Mouse (Mus musculus) forebrain, embryonic 16.5 days (tissue): ENCODE measurements around the gene Fam171b. TPM values are rescaled to one million over a fixed set of nuclear protein-coding genes. Genes with fewer than 3 reads are reported as not detected.

Experiments
- ATAC-seq: fragments of 200-750 bp; cut with Nextera tagmentation; 2 replicates; pipeline ENCODE4 v1.8.0; 2017; ENCODE audit warnings: mild to moderate bottlenecking, moderate library complexity
- H3K27ac ChIP-seq: fragments of 300-500 bp; sonication (generic); 2 replicates; pipeline ENCODE4 v1.5.1; 2014; ENCODE audit warnings: low read length, control low read depth
- H3K27me3 ChIP-seq: fragments of 300-500 bp; sonication (generic); replicated peaks from 2 replicates; pipeline ENCODE4 v1.6.1; 2014; ENCODE audit warnings: low read length; ENCODE audit not compliant: control insufficient read depth, insufficient read depth
- H3K36me3 ChIP-seq: fragments of 300-500 bp; sonication (generic); 2 replicates; pipeline ENCODE4 v1.6.1; 2014; ENCODE audit not compliant: control insufficient read depth, insufficient read depth
- H3K4me1 ChIP-seq: fragments of 300-500 bp; sonication (generic); replicated peaks from 2 replicates; pipeline ENCODE4 v1.6.1; 2014; ENCODE audit warnings: low read length; ENCODE audit not compliant: control insufficient read depth, insufficient read depth
- H3K4me2 ChIP-seq: fragments of 300-500 bp; sonication (generic); 2 replicates; pipeline ENCODE4 v1.6.1; 2014; ENCODE audit warnings: mild to moderate bottlenecking, low read length, control low read depth
- H3K4me3 ChIP-seq: fragments of 300-500 bp; sonication (generic); replicated peaks from 2 replicates; pipeline ENCODE4 v1.5.1; 2014; ENCODE audit warnings: mild to moderate bottlenecking, low read length, control low read depth
- H3K9ac ChIP-seq: fragments of 300-500 bp; sonication (generic); replicated peaks from 2 replicates; pipeline ENCODE4 v1.6.1; 2014; ENCODE audit warnings: low read depth, low read length, control low read depth
- H3K9me3 ChIP-seq: fragments of 300-500 bp; sonication (generic); 2 replicates; pipeline ENCODE4 v1.6.1; 2016; ENCODE audit warnings: low read length; ENCODE audit not compliant: control insufficient read depth
- WGBS: fragments of 180-500 bp; shearing (Covaris S2); extraction: QIAGEN DNeasy Blood & Tissue Kit; methylation state at CpG from one replicate; pipeline ENCODE4 v1.1.7; 2014; 5-methylcytosine and 5-hydroxymethylcytosine counted together
- polyA plus RNA-seq: library from polyadenylated mRNA; unstranded; fragments of >200 nt; fragmentation: Nextera tagmentation; extraction: Ambion mirVana; gene quantifications from 2 replicates; pipeline ENCODE4 v1.2.1, GENCODE M21; 2015

Fam171b gene
- polyA plus RNA-seq = 76.3 and 78.6 TPM in 2 replicates

DNA sequence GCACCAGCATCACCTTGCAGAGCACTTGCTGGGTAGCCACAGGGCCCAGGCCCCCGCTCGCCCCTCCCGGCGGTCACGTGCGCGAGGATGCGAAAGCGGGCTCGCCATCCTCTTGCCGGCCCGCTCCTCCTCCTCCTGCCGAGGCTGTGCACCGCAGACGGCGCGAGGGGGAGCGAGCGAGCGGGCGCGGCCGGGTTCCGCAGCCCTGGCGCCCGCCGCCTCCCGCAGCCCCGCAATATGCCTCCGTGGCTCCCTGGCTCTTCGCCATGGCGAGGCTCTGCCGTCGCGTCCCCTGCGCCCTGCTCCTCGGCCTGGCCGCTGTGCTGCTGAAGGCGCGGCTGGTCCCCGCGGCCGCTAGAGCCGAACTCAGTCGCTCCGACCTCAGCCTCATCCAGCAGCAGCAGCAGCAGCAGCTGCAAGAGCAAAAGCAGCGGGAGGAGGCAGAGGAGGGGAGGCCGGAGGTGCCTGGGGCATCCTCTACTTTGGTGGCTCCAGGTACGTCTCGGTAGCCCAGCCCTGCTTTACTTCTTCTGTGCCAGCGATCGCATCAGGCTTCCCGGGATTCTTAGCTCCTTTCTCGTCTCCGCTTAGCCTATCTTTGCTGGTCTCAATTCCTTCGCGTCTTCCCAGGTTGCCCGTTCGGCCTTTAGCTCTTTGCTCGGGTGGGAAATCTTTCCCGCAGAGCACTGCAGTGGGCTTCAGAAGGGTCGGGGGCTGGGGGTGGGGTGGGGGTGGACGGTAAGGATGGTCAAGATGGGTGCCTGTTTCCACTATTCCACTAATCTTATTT is at the start of gene Fam171b:
Gene Fam171b (plus strand): TSS at position 154 of the 790 bp plus-strand sequence.
- Histone ChIP-seq H3K9ac (peak within 1 kb of the TSS; percentile 88), H3K4me2 (peak within 1 kb of the TSS; percentile 77), H3K4me3 (peak within 1 kb of the TSS; percentile 61), H3K27me3 (no peaks in the 10 kb centered on the region), H3K4me1 (peaks cover 22% of the 10 kb centered on the region), H3K36me3 (no peaks in the 10 kb centered on the region), H3K27ac (peak within 1 kb of the TSS; percentile 92), H3K9me3 (no peaks in the 10 kb centered on the region)
- ATAC-seq = peak; percentile 95
- WGBS = under 1% methylated on average over 56 of the region's 63 CpGs

DNA sequence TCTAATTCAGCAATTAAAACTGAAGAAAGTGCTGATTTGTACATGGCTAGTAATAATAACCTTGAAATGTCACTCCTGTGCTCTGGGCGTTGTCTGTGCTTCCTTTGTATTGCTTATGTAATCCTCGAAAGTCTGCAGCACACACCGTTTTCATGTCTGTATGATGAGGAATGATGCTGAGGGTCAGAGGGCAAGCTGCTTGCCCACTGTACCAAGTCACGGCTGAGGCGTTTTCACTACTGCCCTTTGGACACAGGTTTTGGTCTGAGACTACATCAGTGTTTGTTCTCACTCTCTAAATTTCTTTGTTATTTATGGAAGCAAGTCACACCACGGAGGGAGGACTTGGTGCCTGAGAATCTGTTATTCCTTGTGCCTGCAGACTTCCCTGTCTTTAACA is 46.4 kb upstream of the Fam171b start:
- Histone ChIP-seq H3K36me3 (no peaks in the 10 kb centered on the region), H3K4me3 (no peak overlapping the region), H3K27me3 (no peaks in the 10 kb centered on the region), H3K27ac (no peak overlapping the region), H3K9ac (no peak overlapping the region), H3K4me1 (0 out of 2 replicates have a peak, but pooled peaks cover 2% of the 10 kb centered on the region), H3K4me2 (no peak overlapping the region), H3K9me3 (no peaks in the 10 kb centered on the region)
- WGBS = 90% methylated on average over 6 of the region's 6 CpGs
- no peak for ATAC-seq

DNA sequence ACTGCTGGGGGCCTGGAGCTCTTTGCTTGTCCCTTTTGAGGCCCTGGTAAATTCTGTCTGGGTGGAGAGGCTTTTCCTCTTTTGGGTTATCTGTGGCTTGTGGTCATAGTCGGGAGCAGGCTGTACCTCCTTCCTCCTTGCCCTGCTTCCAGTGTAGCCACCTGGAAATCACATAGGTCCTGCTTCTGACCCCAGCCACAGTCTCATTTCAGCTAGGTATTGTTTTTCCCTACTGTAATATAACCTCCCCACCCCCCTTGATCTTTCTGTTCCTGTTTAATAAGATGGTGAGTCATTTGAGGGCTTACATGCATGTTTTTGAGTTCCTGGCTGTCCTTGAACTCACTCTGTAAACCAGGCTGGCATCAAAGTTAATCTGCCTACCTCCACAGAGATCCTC is 45.6 kb upstream of the Fam171b start:
- Histone ChIP-seq H3K27ac (no peak overlapping the region), H3K4me1 (0 out of 2 replicates have a peak, but pooled peaks cover 2% of the 10 kb centered on the region), H3K27me3 (no peaks in the 10 kb centered on the region), H3K36me3 (no peaks in the 10 kb centered on the region), H3K9ac (no peak overlapping the region), H3K9me3 (no peaks in the 10 kb centered on the region), H3K4me2 (no peak overlapping the region), H3K4me3 (no peak overlapping the region)
- 100% methylated on average over 1 of the region's 1 CpGs for WGBS
- ATAC-seq = no peak

DNA sequence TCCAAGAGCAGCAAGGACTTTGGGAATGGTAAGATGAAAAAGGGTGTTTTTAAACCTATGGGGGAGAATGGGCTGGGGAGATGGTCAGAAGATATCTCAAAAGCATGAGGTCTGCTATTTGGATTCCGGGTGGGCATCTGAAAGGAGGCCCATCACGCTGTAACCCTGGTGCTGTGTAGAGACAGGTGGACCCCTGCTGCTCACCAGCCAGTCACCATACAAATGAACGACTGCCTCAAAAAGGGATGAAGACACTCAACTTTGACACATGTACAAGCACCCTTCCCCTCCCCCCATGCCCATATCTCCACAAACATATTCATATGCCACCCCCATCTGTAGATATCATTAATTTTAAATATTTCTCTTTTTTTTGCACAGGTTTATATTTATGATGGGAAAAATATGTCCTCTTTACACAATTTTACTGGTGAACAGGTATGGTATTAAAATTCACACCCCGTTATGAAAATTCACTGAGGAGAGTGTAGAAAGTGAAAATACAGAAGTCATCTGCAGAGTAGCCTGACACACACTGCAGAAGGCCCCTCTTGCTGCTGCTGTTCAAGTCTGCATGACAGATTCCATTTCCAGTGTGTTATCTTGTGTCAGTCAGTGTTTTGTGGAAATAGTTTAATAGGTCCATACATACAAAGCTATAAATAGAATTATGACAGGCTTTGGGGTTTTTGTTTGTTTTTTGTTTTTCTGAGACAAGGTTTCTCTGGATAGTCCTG is 44.0 kb upstream of the Fam171b start:
- H3K27me3 ChIP-seq = no peaks in the 10 kb centered on the region
- no peaks in the 10 kb centered on the region for H3K9me3 ChIP-seq
- H3K27ac ChIP-seq = no peak overlapping the region
- no peak overlapping the region for H3K9ac ChIP-seq
- 85% methylated on average over 4 of the region's 4 CpGs for WGBS
- no peaks in the 10 kb centered on the region for H3K36me3 ChIP-seq
- H3K4me1 ChIP-seq = no peaks in the 10 kb centered on the region
- no peak overlapping the region for H3K4me3 ChIP-seq
- no peak overlapping the region for H3K4me2 ChIP-seq
- ATAC-seq = no peak

DNA sequence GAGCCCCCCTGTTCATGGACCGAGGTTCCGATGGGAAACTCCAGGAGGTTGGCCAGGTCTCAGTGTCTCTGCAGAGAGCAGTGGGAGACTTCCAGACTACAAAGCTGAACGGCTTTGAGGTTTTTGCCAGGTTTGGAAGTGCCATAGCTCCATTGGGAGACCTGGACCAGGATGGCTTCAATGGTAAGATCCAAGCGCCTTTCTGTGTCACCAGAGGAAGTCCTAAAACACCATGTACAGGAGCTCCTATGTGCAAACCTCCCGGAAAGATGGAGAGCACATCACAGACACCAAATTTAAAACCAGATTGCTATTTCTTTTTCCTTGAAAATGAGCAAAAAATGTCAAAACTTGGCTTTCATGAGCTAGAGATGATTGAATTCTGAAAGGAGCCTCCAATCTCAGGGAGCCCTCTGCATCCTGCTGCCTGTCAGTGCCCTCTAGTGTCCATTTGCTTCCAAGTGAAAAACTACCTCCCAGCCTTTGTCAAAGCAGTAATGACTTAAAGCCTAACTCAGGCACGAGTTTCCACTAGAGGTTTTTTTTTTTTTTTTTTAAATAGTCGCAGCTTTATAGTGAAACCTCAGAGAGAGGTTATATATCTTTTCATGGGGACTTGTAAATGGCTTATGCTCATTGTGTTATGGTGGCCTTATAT is 41.2 kb upstream of the Fam171b start:
- Histone ChIP-seq H3K4me2 (no peak overlapping the region), H3K27ac (no peak overlapping the region), H3K27me3 (no peaks in the 10 kb centered on the region), H3K36me3 (no peaks in the 10 kb centered on the region), H3K4me1 (no peaks in the 10 kb centered on the region), H3K4me3 (no peak overlapping the region), H3K9ac (no peak overlapping the region), H3K9me3 (no peaks in the 10 kb centered on the region)
- 58% methylated on average over 7 of the region's 7 CpGs for WGBS
- ATAC-seq = peak; percentile 84

DNA sequence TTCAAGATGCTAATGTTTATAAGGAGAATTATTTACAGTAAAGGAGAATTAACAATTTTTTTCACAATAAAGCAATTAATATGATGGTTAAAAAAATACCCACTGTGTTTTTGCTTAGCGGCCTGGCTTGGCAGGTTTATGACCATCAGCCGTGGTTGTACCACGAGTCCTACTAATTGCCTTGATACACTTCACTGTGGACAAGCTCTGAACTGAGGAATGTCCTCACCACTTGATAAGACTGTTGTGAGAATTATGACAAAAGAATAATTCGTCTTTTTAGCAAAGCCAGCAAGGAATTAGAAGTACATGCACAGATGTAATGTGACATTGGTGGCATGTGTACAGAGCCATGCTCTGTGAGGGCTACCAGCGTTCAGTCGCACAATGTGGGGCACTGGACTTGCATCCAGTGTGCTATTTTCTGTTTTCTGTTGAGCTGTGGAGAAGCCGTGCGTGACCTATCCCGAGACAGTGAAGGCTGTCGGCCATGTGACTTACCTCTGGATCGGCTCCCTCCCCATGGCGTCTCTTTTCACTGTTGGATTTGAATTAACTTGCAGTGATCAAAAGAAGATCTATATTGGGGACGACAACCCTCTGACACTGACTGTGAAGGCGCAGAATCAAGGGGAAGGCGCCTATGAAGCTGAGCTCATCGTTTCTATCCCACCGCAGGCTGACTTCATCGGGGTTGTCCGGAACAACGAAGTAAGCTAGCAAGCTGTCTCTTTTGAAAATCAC is 20.9 kb upstream of the Fam171b start:
- Histone ChIP-seq H3K27me3 (no peaks in the 10 kb centered on the region), H3K36me3 (no peaks in the 10 kb centered on the region), H3K4me3 (peak overlapping the region; percentile 12; the same call in 1 of the 2 replicates), H3K27ac (no peak overlapping the region), H3K9ac (no peak overlapping the region), H3K4me2 (peak overlapping the region; percentile 22), H3K4me1 (no peaks in the 10 kb centered on the region), H3K9me3 (no peaks in the 10 kb centered on the region)
- WGBS = 52% methylated on average over 20 of the region's 20 CpGs
- ATAC-seq = peak; percentile 47; the same call in 1 of the 2 replicates

DNA sequence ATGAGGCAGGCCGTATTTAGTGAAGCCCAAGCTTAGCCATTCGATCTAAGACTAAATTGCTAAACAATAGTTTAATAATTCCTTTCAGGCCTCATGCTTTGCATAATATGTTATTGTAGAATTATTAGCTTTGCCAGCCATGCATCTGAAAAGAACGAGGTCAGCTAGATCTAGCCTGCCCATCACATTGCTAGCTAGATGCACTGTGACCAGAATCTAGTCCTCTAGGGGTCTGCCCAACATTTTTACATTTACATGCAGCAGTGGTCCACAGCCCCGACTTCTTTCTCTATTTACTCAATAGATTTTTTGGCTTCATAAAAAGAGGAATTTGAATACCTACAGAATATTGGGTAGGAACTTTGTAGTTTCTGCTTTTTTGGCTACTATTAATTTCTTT is 20.3 kb upstream of the Fam171b start:
- Histone ChIP-seq H3K27me3 (no peaks in the 10 kb centered on the region), H3K9me3 (no peaks in the 10 kb centered on the region), H3K9ac (no peak overlapping the region), H3K4me1 (no peaks in the 10 kb centered on the region), H3K4me2 (peak overlapping the region; percentile 22), H3K4me3 (no peak overlapping the region), H3K36me3 (no peaks in the 10 kb centered on the region), H3K27ac (no peak overlapping the region)
- no peak for ATAC-seq
- 41% methylated on average over 4 of the region's 4 CpGs for WGBS

DNA sequence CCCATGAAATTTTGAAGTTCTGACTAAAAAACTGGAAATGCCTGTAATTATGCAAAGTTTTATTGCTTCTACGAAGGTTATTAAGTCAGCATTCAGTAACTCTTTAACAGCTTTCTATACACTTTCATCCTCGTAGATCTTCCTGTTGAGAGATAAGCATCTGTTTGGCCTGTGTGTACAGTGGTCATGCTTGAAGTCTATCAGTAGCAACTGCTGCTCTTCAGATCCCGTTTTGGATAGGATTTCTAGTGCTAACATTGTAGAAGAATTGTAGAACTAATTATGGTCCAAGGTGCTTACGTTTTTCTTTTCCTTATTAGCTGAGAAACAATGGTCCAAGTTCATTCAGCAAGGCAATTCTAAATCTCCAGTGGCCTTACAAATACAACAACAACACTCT is 16.7 kb upstream of the Fam171b start:
- ATAC-seq = no peak
- Histone ChIP-seq H3K27ac (no peak overlapping the region), H3K36me3 (no peaks in the 10 kb centered on the region), H3K9me3 (no peaks in the 10 kb centered on the region), H3K4me1 (peaks cover 4% of the 10 kb centered on the region; the same call in 1 of the 2 replicates), H3K4me3 (no peak overlapping the region), H3K27me3 (no peaks in the 10 kb centered on the region), H3K4me2 (no peak overlapping the region), H3K9ac (no peak overlapping the region)
- WGBS = 64% methylated on average over 4 of the region's 4 CpGs
